Mouse (Mus musculus) left cerebral cortex, adult 2 months (tissue): Measurements from ENCODE around the gene Mecom. TPM values are rescaled to one million over a fixed set of nuclear protein-coding genes. Genes with fewer than 3 reads are reported as not detected.
A peak's percentile ranks its signal among the peaks of the same experiment; 100 is the strongest.

ENCODE experiments used
- DNase-seq, 2 experiments: peaks; one replicate each; pipeline ENCODE4 v3.0.0; 2021 to 2022; ENCODE audit warnings: low spot score in 2 of 2, mixed read lengths in 1 of 2; ENCODE audit errors: extremely low spot score in 1 of 2
- H3K27ac ChIP-seq: fragments of 200-600 bp; 2 replicates; pipeline ENCODE4 v1.8.1; 2022
- H3K4me3 ChIP-seq: fragments of 200-600 bp; 2 replicates; pipeline ENCODE4 v1.8.1; 2022
- CTCF ChIP-seq: fragments of 200-600 bp; IDR thresholded peaks from 2 replicates; pipeline ENCODE4 v1.8.1; 2022; ENCODE audit warnings: antibody characterized with exemption, mild to moderate bottlenecking, moderate library complexity
- intact Hi-C: fragments of 180-260 bp; cut with DNase I; formaldehyde crosslinking; loops from one replicate; pipeline ENCODE4 v1.15.1; 2025
- total RNA-seq, 2 experiments: library from RNA; stranded (reverse); gene quantifications; 2 replicates each; pipeline ENCODE4 v1.2.3; 2021

Mecom gene
- total RNA-seq, 2 experiments from 2014 or later: 2.1 to 4.1 TPM

DNA sequence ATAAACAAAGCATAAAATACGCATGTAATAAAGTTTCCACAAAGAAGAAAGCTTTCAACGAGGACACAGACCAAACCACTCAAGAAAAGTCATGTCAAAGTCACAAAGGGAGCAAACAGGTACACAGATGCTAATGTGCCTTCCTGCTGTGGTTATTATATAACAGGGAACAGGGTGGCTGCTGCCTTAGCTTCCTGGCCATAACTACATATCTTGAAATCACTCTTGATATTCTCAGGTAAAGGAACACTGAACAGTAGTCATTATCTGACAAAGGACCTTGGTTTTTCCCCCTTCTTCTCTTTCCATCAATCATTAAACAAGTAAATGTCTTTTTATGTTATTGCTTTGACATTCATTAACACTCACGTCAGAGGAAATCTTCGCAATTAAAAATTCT lies 384.4 kb downstream of the Mecom start:
- intact Hi-C loops: loop anchor here (10.0 kb wide), 1 partner anchor 349 kb away; no protein-coding TSS in a partner anchor
- Histone ChIP-seq H3K4me3 (no peak overlapping the region), H3K27ac (no peak overlapping the region)
- no peak for TF ChIP-seq CTCF
- no peak for DNase-seq

DNA sequence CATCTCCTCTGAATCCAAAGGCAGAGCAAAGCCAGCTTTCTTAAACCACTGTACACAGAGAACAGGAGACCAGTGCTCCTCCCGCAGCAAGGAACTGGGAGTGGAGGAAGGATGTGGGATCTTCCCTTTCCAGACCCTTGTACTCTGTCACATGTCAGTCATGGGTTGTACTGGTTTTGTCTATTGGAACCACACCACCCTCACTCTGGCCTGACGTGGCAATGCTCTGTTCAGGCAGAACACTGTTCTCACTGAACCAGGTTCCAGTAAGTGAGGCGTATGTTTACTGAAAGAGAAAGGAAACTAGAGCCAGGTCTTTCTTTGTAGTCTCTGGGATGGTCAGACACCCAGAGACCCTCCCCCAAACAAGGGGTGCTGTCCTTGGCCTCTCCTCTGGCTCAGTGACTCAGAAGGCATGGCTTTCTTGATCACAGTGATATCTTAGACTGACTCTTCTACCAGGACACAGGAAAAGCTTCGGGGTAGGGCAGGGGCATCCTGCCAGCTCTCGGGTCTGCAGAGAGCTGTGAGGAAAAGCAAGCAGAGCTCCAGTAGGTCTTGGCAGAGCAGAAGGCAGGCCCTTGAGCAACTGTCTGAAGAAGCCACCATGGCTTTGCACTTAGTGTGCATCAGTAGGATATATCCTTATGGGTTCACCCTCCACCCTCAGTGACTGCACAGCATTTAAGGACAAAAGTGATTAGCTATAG lies 386.7 kb downstream of the Mecom start:
- TF ChIP-seq CTCF: no peak
- intact Hi-C loops: loop anchor here (10.0 kb wide), 1 partner anchor 346 kb away; no protein-coding TSS in a partner anchor
- H3K4me3 ChIP-seq: no peak overlapping the region
- H3K27ac ChIP-seq: no peak overlapping the region
- no peak for DNase-seq

- DNase-seq: no peak
- TF ChIP-seq CTCF: peak; percentile 44
- H3K4me3 ChIP-seq: no peak overlapping the region
- intact Hi-C loops: loop anchor here (10.0 kb wide), 1 partner anchor 346 kb away; no protein-coding TSS in a partner anchor
- no peak overlapping the region for H3K27ac ChIP-seq
Measured at GRCm38 (mm10) chr3:30160346-30160745, 387.5 kb downstream of the Mecom start.

DNA sequence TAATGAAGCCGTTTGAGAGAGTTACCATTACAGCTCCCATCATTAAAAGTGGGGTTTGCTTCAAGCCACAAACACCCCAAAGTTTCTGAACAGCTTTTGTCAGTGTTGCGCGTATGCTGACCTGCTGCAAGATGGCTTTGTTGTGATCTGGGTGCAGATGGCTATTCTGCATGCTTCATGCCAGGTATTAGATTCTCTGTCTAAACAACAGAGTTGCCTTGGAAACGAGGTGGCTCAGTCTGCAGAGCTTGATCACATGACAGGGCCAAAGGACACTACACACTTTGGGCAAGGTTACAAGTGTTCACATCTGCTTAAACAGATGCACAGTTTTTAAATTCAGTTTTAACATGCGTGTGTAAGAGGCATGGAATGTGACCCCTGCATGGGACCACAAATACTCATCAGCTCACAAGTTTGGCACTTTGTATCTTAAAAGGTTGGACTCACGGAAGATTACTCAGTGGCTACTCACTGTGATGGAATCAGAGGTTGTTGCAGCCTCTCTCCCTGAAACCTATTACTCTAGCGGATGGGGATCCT lies 390.6 kb downstream of the Mecom start:
- intact Hi-C loops: no loop called here
- Histone ChIP-seq H3K4me3 (no peak overlapping the region), H3K27ac (no peak overlapping the region)
- TF ChIP-seq CTCF: no peak
- no peak for DNase-seq

DNA sequence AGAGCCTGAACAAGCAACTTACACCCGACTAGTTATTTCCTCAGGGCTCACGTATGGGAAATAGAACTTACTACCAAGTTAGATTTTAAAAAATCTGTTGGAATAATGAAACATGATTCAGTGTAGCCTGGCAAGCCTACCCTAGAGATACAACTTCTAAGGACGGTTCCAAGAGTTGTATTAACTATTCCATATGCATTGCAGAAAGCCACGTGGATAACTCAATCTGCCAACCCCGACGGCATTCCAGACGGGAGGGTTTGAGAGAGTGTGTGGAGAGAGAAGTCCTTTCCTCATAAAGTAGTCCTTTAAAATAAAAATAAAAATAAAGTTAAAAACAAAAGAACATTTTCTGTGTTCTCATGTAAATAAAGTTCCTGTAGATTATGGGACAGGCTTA lies 393.4 kb downstream of the Mecom start:
- Histone ChIP-seq H3K4me3 (no peak overlapping the region), H3K27ac (no peak overlapping the region)
- TF ChIP-seq CTCF: no peak
- no peak for DNase-seq
- intact Hi-C loops: no loop called here

DNA sequence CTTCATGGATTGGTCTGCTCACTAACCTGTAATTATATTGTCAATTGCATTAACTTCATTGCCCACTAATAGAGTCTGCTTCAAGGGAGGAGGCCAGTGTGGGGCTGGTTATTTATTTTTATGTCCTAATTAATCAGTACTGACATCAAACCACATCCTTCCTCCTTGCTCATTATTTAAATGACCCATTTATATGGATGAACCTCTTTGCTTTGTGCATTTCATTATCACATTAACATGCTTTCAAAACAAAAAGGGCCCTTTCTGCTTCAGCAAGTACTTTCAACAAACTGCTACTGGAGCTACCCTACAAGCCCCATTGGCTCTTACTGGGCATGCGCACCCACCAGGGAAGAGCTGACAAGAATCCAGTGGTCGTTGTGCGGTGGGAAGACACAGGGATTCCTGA lies 393.9 kb downstream of the Mecom start:
- Histone ChIP-seq H3K27ac (no peak overlapping the region), H3K4me3 (no peak overlapping the region)
- intact Hi-C loops: no loop called here
- TF ChIP-seq CTCF: no peak
- no peak for DNase-seq

GRCm38 (mm10) chr3:30150071-30150470 lies 397.7 kb downstream of the Mecom start:
- no peak overlapping the region for H3K4me3 ChIP-seq
- H3K27ac ChIP-seq: no peak overlapping the region
- no peak for TF ChIP-seq CTCF
- DNase-seq: no peak
- intact Hi-C loops: no loop called here

DNA sequence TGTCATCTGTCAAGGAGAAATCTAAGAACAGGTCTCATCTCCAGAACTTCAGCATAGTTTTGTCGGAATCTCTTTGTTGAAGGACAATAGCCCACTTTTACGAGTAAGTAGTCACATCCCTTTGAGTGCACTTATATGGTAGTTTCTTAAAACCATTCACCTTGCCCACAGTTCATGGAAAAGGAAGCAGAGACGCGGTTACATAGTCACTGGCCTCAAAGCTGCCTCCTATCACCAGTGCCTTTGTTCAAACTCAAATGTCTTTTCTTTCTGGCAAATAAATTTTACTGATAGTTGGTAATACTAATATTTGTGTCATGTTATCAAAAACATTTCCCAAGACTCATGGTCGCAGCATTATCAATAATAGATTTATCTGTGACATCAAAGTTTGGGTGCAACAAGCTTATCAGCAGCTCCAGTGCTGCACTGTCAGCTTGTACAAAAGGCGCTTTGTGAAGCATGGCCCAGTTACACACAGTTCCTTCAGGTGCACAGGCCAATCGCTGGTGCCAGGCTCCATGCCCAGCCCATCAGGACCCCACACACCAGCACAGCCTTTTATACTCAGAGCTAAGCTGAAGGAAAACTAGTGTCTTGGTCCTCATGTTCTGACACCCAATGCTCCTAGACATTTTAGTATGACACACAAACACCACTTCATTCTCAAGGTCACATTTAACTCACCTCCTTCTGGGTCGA lies 399.3 kb downstream of the Mecom start:
- no peak for TF ChIP-seq CTCF
- H3K4me3 ChIP-seq: no peak overlapping the region
- intact Hi-C loops: no loop called here
- no peak overlapping the region for H3K27ac ChIP-seq
- no peak for DNase-seq

GRCm38 (mm10) chr3:30145051-30145450 lies 402.8 kb downstream of the Mecom start:
- intact Hi-C loops: no loop called here
- no peak for TF ChIP-seq CTCF
- no peak overlapping the region for H3K4me3 ChIP-seq

DNA sequence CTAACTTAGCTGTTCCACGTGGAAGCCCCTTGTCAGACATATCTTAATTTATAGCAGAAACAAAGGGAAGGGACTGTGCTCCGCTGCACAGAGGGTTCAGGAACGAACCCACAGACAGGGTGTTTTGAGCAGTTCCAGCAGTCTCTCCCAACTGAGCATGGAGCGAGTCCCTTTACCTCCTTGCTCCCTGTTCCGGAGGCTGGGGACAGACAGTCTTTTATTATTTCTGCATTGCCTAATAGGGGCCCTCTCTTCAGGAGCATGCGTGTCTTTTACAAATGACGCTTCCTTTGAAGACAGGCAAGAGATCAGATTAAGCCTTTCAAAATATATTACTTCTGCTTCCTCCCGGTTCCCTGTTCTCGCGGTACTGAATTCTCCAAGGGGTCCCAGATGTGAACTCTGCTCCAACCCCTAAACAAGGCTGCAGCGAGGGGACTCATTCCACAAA lies 403.8 kb downstream of the Mecom start:
- intact Hi-C loops: no loop called here
- DNase-seq: no peak
- no peak for TF ChIP-seq CTCF
- H3K4me3 ChIP-seq: no peak overlapping the region
- no peak overlapping the region for H3K27ac ChIP-seq

More at GRCm38 (mm10) chr3:30145051-30145450, 402.8 kb downstream of the Mecom start:
- no peak for DNase-seq
- H3K27ac ChIP-seq: no peak overlapping the region

DNA sequence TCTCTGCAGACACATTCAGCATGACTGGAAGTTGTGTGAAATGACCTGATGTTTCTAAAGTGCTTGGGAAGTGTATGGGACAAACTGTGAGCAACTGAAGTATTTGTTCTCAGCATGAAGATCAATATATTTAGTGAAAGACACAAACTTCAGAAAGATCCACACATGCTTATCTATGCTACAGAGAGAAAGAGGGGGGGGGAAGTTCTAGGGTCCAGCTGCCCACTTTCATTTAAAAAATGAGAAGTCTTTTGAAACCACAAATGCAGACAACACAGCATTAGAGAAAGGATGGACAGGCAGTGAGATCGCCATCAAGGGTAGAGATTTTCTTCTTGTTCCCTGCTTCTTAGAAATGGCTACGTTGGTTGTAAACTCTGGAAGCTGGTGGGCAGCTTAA lies 404.4 kb downstream of the Mecom start:
- intact Hi-C loops: no loop called here
- no peak for TF ChIP-seq CTCF
- DNase-seq: no peak
- Histone ChIP-seq H3K27ac (no peak overlapping the region), H3K4me3 (no peak overlapping the region)

GRCm38 (mm10) chr3:30140349-30140748 lies 407.5 kb downstream of the Mecom start:
- no peak for DNase-seq
- intact Hi-C loops: no loop called here
- no peak overlapping the region for H3K27ac ChIP-seq
- no peak overlapping the region for H3K4me3 ChIP-seq
- no peak for TF ChIP-seq CTCF

DNA sequence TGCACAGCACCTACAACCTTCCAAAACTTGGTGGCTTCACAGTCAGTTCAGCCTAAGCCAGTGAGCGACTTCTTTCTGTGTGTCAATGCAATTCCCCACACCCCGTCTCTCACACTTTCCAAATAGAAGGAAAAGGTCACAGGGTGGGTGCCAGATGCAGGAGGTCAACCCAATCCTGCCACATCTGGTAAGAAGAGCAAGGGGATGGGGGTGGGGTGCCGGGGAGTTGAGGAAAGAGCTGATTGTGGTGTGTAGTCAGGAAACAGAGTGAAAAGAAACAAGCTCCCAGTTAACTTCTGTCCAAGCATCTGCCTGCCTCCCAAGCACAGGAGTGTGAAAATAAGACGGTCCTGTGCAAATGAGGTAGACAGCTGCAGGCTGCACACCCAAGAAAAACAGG lies 408.1 kb downstream of the Mecom start:
- H3K4me3 ChIP-seq: no peak overlapping the region
- no peak overlapping the region for H3K27ac ChIP-seq
- TF ChIP-seq CTCF: no peak
- no peak for DNase-seq
- intact Hi-C loops: no loop called here
